Mouse (Mus musculus): ENCODE measurements around the gene Nat8f2. TPM values are rescaled to one million over a fixed set of nuclear protein-coding genes. Genes with fewer than 3 reads are reported as not detected.
"Not testable (repeated sequence)": the region's sequence is repeated elsewhere in the genome, so short reads cannot be mapped to it uniquely, and the experiment has no call there.

Gene Nat8f2
- polyA plus RNA-seq, 1 experiment from 2014 or later: not detected

DNA sequence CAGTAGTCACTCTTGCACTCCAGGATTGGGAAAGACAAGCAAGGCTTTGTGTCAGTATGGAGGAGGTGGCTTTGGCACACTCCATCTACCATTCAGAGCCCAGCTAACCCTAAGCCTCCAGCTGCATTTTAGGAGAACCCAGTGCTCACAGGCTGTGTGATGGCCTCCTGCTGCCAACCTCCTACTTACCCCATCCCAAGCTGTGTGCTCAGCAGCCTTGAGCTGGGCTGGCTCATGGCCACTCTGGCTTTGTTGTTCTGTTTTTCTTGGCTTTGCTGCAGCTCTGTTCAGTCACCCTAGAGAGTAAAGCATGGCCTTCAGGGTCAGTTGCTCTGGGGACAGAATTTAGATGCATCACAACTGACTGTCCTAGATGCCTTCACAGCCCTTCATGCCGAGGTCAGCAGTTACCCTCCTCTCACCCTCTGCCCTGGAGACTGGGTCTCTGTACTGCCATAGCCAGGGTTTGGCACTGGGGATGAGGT lies 12.7 kb downstream of the Nat8f2 start:
- no peak overlapping the region for H3K9ac ChIP-seq (replicated peaks; ENCODE audit: low read depth, low read length)
- WGBS: 86% methylated on average over 1 of the region's 1 CpGs
- no peak overlapping the region for H3K4me3 ChIP-seq (ENCODE audit: low read depth, low read length)
- H3K27ac ChIP-seq (ENCODE audit: low read length): no peak overlapping the region
- ATAC-seq (ENCODE audit: insufficient number of reproducible peaks, insufficient read depth, low FRiP score, low read depth): no peak
- H3K9me3 ChIP-seq (ENCODE audit: control insufficient read depth, low read depth, low read length): no peaks in the 10 kb centered on the region
- H3K36me3 ChIP-seq (ENCODE audit: control insufficient read depth, insufficient read depth, low read length): no peaks in the 10 kb centered on the region
- no peak overlapping the region for H3K4me2 ChIP-seq (replicated peaks; ENCODE audit: low read depth, low read length)
- no peaks in the 10 kb centered on the region for H3K27me3 ChIP-seq (ENCODE audit: control insufficient read depth, insufficient read depth, low read length)
- no peaks in the 10 kb centered on the region for H3K4me1 ChIP-seq (ENCODE audit: control insufficient read depth, insufficient read depth, low read length)

DNA sequence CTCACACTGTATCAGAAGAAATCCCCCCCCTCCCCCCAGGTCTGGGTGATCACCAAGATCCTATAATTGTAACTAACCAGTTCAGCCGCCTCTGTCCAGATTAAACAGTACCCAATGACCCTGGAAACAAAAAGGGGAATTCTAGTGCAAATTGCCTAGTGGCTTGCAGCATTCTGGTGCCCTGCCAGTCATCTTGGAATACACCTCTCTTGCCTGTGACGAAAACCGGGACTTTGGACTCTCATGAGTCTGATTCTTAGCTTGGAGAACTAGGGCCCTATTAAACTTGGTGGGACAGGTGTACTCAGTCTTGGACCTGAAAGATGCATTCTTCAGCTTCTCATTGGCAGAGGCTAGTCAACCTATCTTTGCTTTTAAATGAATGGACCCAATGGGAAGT lies 15.5 kb downstream of the Nat8f2 start:
- Histone ChIP-seq H3K9ac (replicated peaks; ENCODE audit: low read depth, low read length) (no peak overlapping the region), H3K27ac (ENCODE audit: low read length) (no peak overlapping the region), H3K4me3 (ENCODE audit: low read depth, low read length) (no peak overlapping the region), H3K27me3 (ENCODE audit: control insufficient read depth, insufficient read depth, low read length) (no peaks in the 10 kb centered on the region), H3K9me3 (ENCODE audit: control insufficient read depth, low read depth, low read length) (no peaks in the 10 kb centered on the region), H3K36me3 (ENCODE audit: control insufficient read depth, insufficient read depth, low read length) (no peaks in the 10 kb centered on the region), H3K4me1 (ENCODE audit: control insufficient read depth, insufficient read depth, low read length) (no peaks in the 10 kb centered on the region), H3K4me2 (replicated peaks; ENCODE audit: low read depth, low read length) (no peak overlapping the region)
- no peak for ATAC-seq (ENCODE audit: insufficient number of reproducible peaks, insufficient read depth, low FRiP score, low read depth)
- WGBS: 83% methylated on average over 3 of the region's 3 CpGs

DNA sequence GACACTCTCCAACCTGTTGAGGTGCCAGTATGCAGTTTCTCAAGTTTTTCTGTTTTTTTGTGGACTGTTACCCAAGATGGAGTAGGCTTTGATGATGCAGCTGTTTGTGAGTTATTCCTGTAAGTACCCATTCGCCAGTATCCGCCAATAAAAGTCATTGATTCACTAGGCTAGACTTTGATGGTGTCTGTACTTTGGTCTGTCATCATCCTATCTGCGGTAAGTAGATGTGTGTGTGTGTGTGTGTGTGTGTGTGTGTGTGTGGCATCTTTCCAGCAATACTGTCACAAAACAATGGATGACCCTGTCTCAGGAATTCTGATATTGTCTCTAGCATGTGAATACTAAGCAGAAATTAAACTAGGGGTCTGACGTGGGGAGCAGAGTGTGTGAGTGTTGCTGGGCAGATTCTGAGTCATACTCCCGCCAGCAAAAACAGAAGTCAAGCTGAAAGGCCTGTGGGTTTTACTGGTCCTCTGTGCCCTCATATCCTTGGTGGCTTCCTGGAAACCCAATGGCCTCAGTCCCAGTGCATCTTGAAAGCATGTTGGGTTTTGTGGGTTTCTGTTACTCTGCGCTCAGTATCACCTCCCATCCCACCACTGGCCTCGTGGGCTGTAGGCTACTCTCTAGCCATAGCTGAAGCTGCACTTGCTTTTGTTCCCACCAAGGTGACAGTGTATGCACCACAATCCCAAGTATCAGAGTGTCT lies 17.7 kb downstream of the Nat8f2 start:
- WGBS: 81% methylated on average over 7 of the region's 7 CpGs
- ATAC-seq (ENCODE audit: insufficient number of reproducible peaks, insufficient read depth, low FRiP score, low read depth): no peak

DNA sequence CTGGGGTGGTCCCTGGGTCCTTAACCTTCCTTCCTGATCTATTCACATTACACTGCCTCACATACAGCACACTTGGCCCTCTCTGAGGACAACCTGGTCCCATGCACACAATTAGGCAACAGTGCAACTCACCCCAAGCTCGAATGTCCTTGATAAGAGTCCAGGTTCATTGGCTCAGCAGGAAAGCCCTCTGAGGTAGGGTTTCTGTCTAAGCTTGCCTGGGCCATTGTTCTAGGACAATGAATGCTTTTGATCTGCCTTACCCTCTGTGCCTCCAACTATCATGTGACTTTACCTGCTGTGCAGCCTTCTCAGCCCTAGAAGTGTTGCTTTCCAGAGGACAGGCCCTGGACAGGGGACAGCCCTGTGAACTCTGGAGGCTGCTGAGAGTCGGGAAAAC lies 19.7 kb downstream of the Nat8f2 start:
- Histone ChIP-seq H3K4me1 (ENCODE audit: control insufficient read depth, insufficient read depth, low read length) (no peaks in the 10 kb centered on the region), H3K9ac (replicated peaks; ENCODE audit: low read depth, low read length) (no peak overlapping the region), H3K9me3 (ENCODE audit: control insufficient read depth, low read depth, low read length) (no peaks in the 10 kb centered on the region), H3K4me2 (replicated peaks; ENCODE audit: low read depth, low read length) (no peak overlapping the region), H3K27me3 (ENCODE audit: control insufficient read depth, insufficient read depth, low read length) (no peaks in the 10 kb centered on the region), H3K4me3 (ENCODE audit: low read depth, low read length) (no peak overlapping the region), H3K27ac (ENCODE audit: low read length) (no peak overlapping the region), H3K36me3 (ENCODE audit: control insufficient read depth, insufficient read depth, low read length) (no peaks in the 10 kb centered on the region)
- ATAC-seq (ENCODE audit: insufficient number of reproducible peaks, insufficient read depth, low FRiP score, low read depth): no peak
- 39% methylated on average over 2 of the region's 2 CpGs for WGBS

More for the DNA sequence above, 17.7 kb downstream of the Nat8f2 start:
- Histone ChIP-seq H3K36me3 (ENCODE audit: control insufficient read depth, insufficient read depth, low read length) (no peaks in the 10 kb centered on the region), H3K9ac (replicated peaks; ENCODE audit: low read depth, low read length) (no peak overlapping the region), H3K27me3 (ENCODE audit: control insufficient read depth, insufficient read depth, low read length) (no peaks in the 10 kb centered on the region), H3K9me3 (ENCODE audit: control insufficient read depth, low read depth, low read length) (no peaks in the 10 kb centered on the region), H3K4me2 (replicated peaks; ENCODE audit: low read depth, low read length) (no peak overlapping the region), H3K4me3 (ENCODE audit: low read depth, low read length) (no peak overlapping the region), H3K27ac (ENCODE audit: low read length) (no peak overlapping the region), H3K4me1 (ENCODE audit: control insufficient read depth, insufficient read depth, low read length) (no peaks in the 10 kb centered on the region)

DNA sequence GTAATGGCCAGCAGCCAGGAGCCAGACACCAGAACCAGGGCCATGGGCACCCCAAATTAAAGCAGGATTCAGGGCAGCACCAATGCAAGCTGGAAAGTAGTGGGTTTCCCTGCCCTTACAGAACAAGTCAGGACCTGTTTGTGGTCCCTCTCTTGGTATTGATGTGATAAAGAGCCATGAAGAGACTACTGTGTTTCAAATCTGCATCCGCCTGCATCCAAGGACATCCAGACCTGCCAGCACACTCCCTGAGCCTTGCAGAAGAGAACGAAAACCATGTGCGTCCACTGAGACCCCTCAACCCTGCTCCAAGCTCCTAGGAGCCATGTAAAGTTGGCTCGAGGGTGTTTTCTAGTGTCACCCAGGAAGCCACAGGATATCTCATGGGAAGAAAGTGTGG lies 20.8 kb downstream of the Nat8f2 start:
- no peak overlapping the region for H3K4me2 ChIP-seq (replicated peaks; ENCODE audit: low read depth, low read length)
- H3K4me3 ChIP-seq (ENCODE audit: low read depth, low read length): no peak overlapping the region
- no peaks in the 10 kb centered on the region for H3K4me1 ChIP-seq (ENCODE audit: control insufficient read depth, insufficient read depth, low read length)
- no peak for ATAC-seq (ENCODE audit: insufficient number of reproducible peaks, insufficient read depth, low FRiP score, low read depth)
- no peaks in the 10 kb centered on the region for H3K36me3 ChIP-seq (ENCODE audit: control insufficient read depth, insufficient read depth, low read length)
- no peaks in the 10 kb centered on the region for H3K27me3 ChIP-seq (ENCODE audit: control insufficient read depth, insufficient read depth, low read length)
- H3K9me3 ChIP-seq (ENCODE audit: control insufficient read depth, low read depth, low read length): no peaks in the 10 kb centered on the region
- H3K27ac ChIP-seq (ENCODE audit: low read length): no peak overlapping the region
- 85% methylated on average over 4 of the region's 4 CpGs for WGBS
- H3K9ac ChIP-seq (replicated peaks; ENCODE audit: low read depth, low read length): no peak overlapping the region

DNA sequence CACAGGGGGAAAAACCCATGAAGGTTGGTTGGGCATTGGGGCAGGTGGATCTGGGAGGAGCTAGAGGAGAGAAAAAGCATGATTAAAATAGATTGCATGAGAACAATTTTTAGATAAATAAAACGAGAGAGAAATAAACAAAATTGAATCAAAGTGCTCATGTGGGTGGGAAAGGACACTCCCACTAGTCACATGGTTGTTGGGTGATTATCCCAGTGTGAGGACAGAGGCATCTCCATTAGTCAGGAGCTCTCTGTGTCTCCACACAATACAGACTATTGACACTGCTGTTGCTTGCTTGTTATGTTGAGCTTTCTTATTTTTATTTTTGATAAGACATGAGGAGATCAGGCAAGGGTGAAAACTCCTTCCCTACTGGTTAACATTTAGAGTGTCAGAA lies 22.0 kb downstream of the Nat8f2 start:
- no peaks in the 10 kb centered on the region for H3K9me3 ChIP-seq (ENCODE audit: control insufficient read depth, low read depth, low read length)
- no peaks in the 10 kb centered on the region for H3K27me3 ChIP-seq (ENCODE audit: control insufficient read depth, insufficient read depth, low read length)
- H3K9ac ChIP-seq (replicated peaks; ENCODE audit: low read depth, low read length): no peak overlapping the region
- H3K27ac ChIP-seq (ENCODE audit: low read length): no peak overlapping the region
- H3K4me1 ChIP-seq (ENCODE audit: control insufficient read depth, insufficient read depth, low read length): no peaks in the 10 kb centered on the region
- no peak overlapping the region for H3K4me3 ChIP-seq (ENCODE audit: low read depth, low read length)
- WGBS: 26% methylated on average over 1 of the region's 1 CpGs
- no peaks in the 10 kb centered on the region for H3K36me3 ChIP-seq (ENCODE audit: control insufficient read depth, insufficient read depth, low read length)
- ATAC-seq (ENCODE audit: insufficient number of reproducible peaks, insufficient read depth, low FRiP score, low read depth): no peak
- H3K4me2 ChIP-seq (replicated peaks; ENCODE audit: low read depth, low read length): no peak overlapping the region

DNA sequence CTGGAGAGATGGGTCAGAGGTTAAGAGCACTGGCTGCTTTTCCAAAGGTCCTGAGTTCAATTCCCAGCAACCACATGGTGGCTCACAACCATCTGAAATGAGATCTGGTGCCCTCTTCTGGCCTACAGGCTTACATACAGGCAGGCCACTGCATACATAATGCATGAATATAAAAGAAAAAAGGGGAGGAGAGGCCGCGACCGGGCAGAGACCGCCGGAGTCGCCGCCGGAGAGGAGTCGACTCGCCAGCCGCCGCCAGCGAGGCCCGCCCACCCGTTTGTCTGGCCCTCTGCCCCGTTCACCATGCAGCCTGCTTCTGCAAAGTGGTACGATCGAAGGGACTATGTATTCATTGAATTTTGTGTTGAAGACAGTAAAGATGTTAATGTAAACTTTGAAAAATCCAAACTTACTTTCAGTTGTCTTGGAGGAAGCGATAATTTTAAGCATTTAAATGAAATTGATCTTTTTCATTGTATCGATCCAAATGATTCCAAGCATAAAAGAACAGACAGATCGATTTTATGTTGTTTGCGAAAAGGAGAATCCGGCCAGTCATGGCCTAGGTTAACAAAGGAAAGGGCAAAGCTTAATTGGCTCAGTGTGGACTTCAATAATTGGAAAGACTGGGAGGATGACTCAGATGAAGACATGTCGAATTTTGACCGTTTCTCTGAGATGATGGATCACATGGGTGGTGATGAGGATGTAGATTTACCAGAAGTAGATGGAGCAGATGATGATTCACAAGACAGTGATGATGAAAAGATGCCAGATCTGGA lies 25.1 kb downstream of the Nat8f2 start:
- not testable (repeated sequence) for H3K27ac ChIP-seq (ENCODE audit: low read length); H3K9me3 ChIP-seq (ENCODE audit: control insufficient read depth, low read depth, low read length); H3K9ac ChIP-seq (replicated peaks; ENCODE audit: low read depth, low read length); H3K4me2 ChIP-seq (replicated peaks; ENCODE audit: low read depth, low read length); H3K36me3 ChIP-seq (ENCODE audit: control insufficient read depth, insufficient read depth, low read length); ATAC-seq (ENCODE audit: insufficient number of reproducible peaks, insufficient read depth, low FRiP score, low read depth); H3K4me1 ChIP-seq (ENCODE audit: control insufficient read depth, insufficient read depth, low read length); H3K4me3 ChIP-seq (ENCODE audit: low read depth, low read length); H3K27me3 ChIP-seq (ENCODE audit: control insufficient read depth, insufficient read depth, low read length)
- 75% methylated on average over 25 of the region's 25 CpGs for WGBS

DNA sequence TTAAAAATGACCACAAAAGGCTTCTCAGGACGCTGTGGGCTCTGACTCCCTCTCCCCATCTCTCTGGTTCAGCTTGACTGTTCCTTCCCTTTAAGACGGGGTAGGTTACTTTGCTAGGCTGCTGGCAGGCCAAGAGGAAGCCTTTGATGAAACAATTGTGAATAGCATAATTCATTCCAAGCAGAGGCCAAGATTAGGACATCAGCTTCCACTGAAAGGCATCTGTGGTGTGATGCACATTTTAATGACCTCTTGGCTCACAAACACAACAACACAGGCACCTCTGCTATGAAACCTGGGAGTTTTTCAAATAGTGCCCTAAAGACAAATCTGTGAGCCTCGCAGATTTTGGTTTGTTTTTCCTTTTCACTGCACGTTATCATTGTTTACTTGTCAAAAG lies 29.0 kb downstream of the Nat8f2 start:
- 51% methylated on average over 4 of the region's 4 CpGs for WGBS
- no peaks in the 10 kb centered on the region for H3K4me1 ChIP-seq (ENCODE audit: control insufficient read depth, insufficient read depth, low read length)
- no peak overlapping the region for H3K4me2 ChIP-seq (replicated peaks; ENCODE audit: low read depth, low read length)
- no peaks in the 10 kb centered on the region for H3K36me3 ChIP-seq (ENCODE audit: control insufficient read depth, insufficient read depth, low read length)
- no peak overlapping the region for H3K27ac ChIP-seq (ENCODE audit: low read length)
- no peaks in the 10 kb centered on the region for H3K27me3 ChIP-seq (ENCODE audit: control insufficient read depth, insufficient read depth, low read length)
- no peak for ATAC-seq (ENCODE audit: insufficient number of reproducible peaks, insufficient read depth, low FRiP score, low read depth)
- H3K4me3 ChIP-seq (ENCODE audit: low read depth, low read length): no peak overlapping the region
- no peak overlapping the region for H3K9ac ChIP-seq (replicated peaks; ENCODE audit: low read depth, low read length)
- no peaks in the 10 kb centered on the region for H3K9me3 ChIP-seq (ENCODE audit: control insufficient read depth, low read depth, low read length)
